Mouse (Mus musculus) stomach, postnatal 0 days (tissue): ENCODE measurements at regions not wholly inside any gene's neighbourhood (a gene's known extent, or its start where the extent isn't known, plus 50 kb on each side); places are given as distances from the start of the nearest gene placed in this dataset.

Source experiments
- CTCF ChIP-seq: IDR thresholded peaks from 2 replicates; pipeline ENCODE4 v1.5.1; 2016; ENCODE audit warnings: antibody characterized with exemption, low read depth, mild to moderate bottlenecking, moderate library complexity
- EP300 ChIP-seq: optimal IDR thresholded peaks from 2 replicates; pipeline ENCODE3; 2016; ENCODE audit warnings: antibody characterized with exemption

DNA sequence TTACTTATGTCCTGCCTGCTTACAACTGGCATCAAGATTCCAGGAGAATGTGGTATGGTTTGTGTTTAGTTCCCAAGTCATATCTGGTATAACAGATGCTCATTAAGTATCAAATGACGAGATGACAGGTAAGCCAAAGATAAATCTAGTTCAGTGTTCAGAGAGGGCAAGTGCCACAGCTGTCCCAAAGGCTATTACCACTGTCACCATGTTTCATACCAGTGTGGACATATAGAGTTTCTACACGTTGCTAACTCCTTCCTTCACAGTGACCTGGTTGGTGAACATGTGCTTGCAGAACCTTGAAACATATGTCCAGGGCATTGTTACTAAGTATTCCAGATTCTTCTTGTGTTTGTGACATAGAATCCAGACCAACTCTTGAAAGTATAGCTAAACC lies 438.1 kb upstream of the Gm9747 start:
- no peak for TF ChIP-seq CTCF
- TF ChIP-seq EP300, result no peak
